Mouse (Mus musculus): ENCODE measurements around the gene Hbp1.

DNA sequence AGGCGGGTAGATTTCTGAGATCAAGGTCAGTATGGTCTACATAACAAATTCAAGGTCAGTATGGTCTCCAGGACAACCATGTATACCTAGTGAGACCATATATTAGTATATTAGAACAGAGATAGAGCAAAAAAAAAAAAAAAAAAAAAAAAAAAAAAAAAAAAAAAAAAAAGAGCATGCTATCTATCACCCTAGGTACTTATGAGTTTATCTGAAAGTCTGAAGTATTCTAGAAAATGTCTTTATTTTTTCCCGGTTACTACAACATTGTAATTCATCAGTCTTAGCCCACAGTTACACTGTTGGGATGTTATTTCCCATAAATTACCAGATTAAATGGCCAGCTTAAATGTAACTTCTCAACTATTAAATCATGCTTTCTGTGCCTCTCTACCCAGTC, 5.9 kb downstream of the Hbp1 start:
- no peak for TF ChIP-seq POLR2A (IDR thresholded peaks at IDR 0.05; ENCODE audit: extremely low read depth, insufficient read depth, low read length)
- no peak for TF ChIP-seq CTCF (IDR thresholded peaks at IDR 0.05; ENCODE audit: low read depth, low read length)
